Mouse (Mus musculus): ENCODE data around the gene Paqr5. TPM values are rescaled to one million over a fixed set of nuclear protein-coding genes. Genes with fewer than 3 reads are reported as not detected.
A peak's percentile ranks its signal among the peaks of the same experiment; 100 is the strongest.

Paqr5 gene
- polyA plus RNA-seq, 1 experiment, result 12.4 TPM

DNA sequence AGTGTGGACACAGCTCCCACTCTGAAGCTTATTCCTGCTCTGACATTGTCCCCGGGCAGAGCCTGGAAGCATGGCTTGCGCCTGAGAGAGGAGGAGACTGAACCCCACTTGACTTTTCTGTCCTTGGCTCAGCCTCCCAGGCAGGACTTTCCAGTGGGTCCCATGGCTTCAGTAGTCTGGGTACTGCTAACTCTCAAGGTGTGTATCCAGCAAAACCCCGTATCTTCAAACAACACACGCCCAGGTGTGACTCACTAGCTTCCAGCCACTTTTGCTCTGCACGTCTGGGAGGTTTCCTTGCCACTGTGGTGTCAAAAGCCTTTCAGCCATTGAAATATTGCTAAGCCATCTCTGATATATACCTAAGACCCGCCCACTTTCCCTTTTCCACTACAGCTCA is 9.3 kb downstream of the Paqr5 start:
- Histone ChIP-seq H3K4me1 (ENCODE audit: control insufficient read depth, insufficient read depth, low read length) (no peaks in the 10 kb centered on the region), H3K4me3 (replicated peaks; ENCODE audit: extremely low read depth, low read depth, low read length) (no peak overlapping the region)
- WGBS, result 70% methylated on average over 6 of the region's 6 CpGs
- no peak for DNase-seq
- TF ChIP-seq POLR2A (IDR thresholded peaks at IDR 0.05; ENCODE audit: borderline replicate concordance, extremely low read depth, low read depth, low read length) (no peak), CTCF (IDR thresholded peaks at IDR 0.05; ENCODE audit: insufficient read depth, low read length) (no peak)

DNA sequence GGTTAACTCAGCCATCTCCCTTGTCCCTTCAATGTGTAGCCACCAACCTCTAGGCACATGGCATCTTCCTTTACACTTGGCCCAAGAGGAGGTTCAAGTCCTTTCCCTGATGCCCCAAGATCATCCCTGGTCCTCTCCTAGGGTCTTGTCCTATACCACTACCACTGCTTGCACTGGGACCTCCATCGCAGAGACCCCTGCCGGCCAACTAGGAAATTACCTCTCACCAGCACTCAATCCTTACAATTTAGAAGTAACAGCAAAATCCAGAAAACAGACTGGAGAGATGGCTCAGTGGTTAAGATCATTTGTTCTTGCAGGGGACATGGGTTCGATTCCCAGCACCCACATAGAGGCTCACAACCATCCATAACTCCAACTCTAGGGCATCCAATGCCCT is 11.2 kb downstream of the Paqr5 start:
- TF ChIP-seq CTCF (IDR thresholded peaks at IDR 0.05; ENCODE audit: insufficient read depth, low read length) (0 out of 2 replicates have a peak, but pooled peaks have one; percentile 14), POLR2A (IDR thresholded peaks at IDR 0.05; ENCODE audit: borderline replicate concordance, extremely low read depth, low read depth, low read length) (no peak)
- DNase-seq, result no peak

DNA sequence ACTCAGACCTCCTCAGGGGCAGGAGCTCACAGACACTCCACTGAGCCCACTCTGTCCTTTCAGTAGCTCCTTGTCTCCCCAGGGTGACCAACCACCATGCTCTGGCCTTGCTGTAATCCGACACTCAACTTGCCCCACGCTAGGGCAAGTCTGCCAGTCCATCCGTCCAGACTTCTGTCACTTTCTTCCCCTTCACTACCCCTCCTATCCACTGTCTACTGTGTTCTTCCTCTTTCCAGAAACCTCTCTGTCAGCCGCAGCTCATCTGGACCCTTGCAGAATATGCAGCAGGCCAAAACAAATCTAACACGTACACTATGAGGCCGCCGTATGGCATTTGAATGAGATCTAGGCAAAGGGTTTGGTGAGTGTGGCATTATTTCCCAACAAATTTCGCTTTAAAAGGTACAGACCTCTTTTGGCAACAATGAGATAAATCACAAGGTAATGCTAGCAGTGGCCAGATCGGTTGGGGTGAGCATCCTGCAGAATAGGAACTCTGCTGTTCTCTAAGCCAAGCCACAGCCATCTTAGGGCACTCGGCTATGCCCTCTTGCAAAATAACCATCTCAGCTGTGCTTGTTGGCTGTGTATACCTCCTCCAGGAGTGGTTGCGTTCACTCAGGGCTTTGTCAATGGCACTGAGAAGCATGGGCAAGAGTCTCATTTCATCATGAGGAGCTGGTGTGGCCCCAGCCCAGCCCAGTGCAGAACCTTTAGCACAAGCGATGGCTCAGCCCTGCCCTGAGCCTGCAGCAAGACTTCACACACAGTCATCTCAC is 13.1 kb downstream of the Paqr5 start:
- no peak overlapping the region for H3K4me3 ChIP-seq (replicated peaks; ENCODE audit: extremely low read depth, low read depth, low read length)
- no peak for DNase-seq
- H3K4me1 ChIP-seq (ENCODE audit: control insufficient read depth, insufficient read depth, low read length), result no peaks in the 10 kb centered on the region
- no peak for TF ChIP-seq POLR2A (IDR thresholded peaks at IDR 0.05; ENCODE audit: borderline replicate concordance, extremely low read depth, low read depth, low read length)
- 65% methylated on average over 12 of the region's 12 CpGs for WGBS

More for the DNA sequence above, 11.2 kb downstream of the Paqr5 start:
- H3K4me1 ChIP-seq (ENCODE audit: control insufficient read depth, insufficient read depth, low read length), result no peaks in the 10 kb centered on the region
- 56% methylated on average over 3 of the region's 3 CpGs for WGBS
- no peak overlapping the region for H3K4me3 ChIP-seq (replicated peaks; ENCODE audit: extremely low read depth, low read depth, low read length)

DNA sequence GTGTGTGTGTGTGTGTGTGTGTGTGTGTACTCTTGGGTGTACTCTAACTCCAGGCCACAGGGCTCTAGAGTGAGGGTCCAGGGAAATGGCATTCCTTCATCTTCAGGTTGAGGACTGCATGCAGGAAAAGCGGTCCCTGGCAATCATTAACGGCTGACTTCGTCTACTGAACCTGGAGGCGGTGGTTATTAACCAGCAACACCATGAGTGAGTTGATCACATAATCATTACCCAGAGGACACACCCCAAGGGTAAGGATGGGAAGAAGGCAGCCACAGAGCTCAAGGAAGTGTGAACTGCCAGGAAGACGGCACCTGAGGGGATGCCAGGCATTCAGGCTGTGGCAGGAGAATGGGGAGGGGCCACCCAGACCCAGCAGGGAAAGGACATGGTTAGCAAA is 18.3 kb downstream of the Paqr5 start:
- Histone ChIP-seq H3K4me1 (ENCODE audit: control insufficient read depth, insufficient read depth, low read length) (no peaks in the 10 kb centered on the region), H3K4me3 (replicated peaks; ENCODE audit: extremely low read depth, low read depth, low read length) (no peak overlapping the region)
- 75% methylated on average over 5 of the region's 5 CpGs for WGBS
- TF ChIP-seq POLR2A (IDR thresholded peaks at IDR 0.05; ENCODE audit: borderline replicate concordance, extremely low read depth, low read depth, low read length), result no peak
- no peak for TF ChIP-seq CTCF (IDR thresholded peaks at IDR 0.05; ENCODE audit: insufficient read depth, low read length)
- DNase-seq, result no peak

DNA sequence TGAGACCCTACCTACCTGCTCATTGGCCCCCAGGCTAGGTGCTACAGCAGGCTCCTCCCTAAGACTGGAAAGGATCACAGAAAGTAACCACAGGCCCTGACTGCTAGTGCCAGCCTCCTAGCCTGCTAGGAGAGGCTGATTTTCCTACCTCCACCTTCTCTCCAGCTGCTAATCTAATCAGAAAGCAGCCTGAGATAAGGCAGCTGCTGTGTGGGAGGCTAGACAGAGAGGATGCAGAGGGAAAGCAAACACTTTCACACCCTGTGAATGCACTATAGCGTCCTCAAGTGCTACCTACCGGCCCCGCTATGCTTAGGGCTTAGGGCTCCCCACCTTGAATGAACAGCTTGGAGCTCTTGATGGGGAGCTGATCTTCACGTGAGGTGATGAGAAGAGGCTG is 19.6 kb downstream of the Paqr5 start:
- no peak overlapping the region for H3K4me3 ChIP-seq (replicated peaks; ENCODE audit: extremely low read depth, low read depth, low read length)
- no peak for DNase-seq
- TF ChIP-seq CTCF (IDR thresholded peaks at IDR 0.05; ENCODE audit: insufficient read depth, low read length) (no peak), POLR2A (IDR thresholded peaks at IDR 0.05; ENCODE audit: borderline replicate concordance, extremely low read depth, low read depth, low read length) (no peak)
- 53% methylated on average over 4 of the region's 4 CpGs for WGBS
- no peaks in the 10 kb centered on the region for H3K4me1 ChIP-seq (ENCODE audit: control insufficient read depth, insufficient read depth, low read length)

DNA sequence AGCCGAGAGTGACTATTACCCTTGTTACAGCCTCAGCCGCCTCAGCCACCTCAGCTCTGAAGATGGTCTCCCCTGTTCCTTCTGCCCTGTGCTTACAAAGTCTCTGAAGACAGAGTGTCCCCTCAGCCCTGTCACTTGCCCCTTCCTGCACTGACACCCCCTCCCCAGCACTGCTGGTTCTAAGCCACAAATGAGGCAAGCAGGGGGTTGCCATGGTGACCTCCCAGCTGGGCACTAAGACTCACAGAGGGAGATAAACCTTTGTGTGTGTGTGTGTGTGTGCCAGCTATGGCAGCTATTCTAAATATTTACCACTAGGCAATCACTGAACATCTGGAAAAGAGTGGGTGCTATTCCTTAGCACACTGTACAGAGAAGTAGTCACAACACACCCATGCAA is 23.0 kb downstream of the Paqr5 start:
- no peak for DNase-seq
- WGBS, result 65% methylated on average over 2 of the region's 2 CpGs
- TF ChIP-seq CTCF (IDR thresholded peaks at IDR 0.05; ENCODE audit: insufficient read depth, low read length) (no peak), POLR2A (IDR thresholded peaks at IDR 0.05; ENCODE audit: borderline replicate concordance, extremely low read depth, low read depth, low read length) (no peak)
- Histone ChIP-seq H3K4me1 (ENCODE audit: control insufficient read depth, insufficient read depth, low read length) (no peaks in the 10 kb centered on the region), H3K4me3 (replicated peaks; ENCODE audit: extremely low read depth, low read depth, low read length) (no peak overlapping the region)

DNA sequence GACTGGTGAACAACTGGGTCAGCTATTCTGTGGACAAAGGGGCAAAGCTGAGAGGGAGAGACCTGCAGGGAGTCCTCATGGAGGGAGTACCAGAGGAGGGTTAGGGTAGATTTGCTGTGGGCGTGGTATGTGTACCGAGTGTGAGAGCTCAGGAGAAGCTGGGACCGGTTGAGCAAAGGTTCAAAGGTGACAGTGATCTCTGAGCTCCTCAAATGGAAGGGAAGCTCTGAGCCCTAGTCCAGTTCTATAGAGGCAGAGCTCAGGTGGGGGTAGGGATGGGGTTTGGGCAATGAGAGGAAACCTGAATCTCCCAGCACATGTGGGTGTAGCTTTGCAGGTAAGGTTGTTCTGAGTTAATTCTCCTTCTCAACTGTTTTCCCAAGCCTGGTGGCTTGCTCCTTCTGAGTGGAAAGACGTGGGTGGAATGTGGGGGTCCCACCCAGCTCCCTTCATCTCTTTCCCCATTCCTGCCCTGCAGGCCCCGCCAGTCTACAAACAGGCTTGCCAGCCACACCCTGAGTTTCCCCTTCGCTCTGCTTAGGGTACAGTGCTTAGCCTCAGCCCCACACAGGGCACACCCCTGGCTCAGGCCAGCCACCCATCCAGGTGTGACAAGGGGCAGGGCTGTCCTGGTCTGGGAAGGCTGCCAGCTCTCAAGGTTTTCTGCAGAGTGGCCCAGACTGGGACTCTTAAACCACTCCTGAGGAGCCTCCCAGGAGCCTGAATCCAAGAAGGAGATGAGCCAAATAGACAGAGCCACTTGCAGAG is 26.8 kb downstream of the Paqr5 start:
- TF ChIP-seq CTCF (IDR thresholded peaks at IDR 0.05; ENCODE audit: insufficient read depth, low read length) (no peak), POLR2A (IDR thresholded peaks at IDR 0.05; ENCODE audit: borderline replicate concordance, extremely low read depth, low read depth, low read length) (no peak)
- no peaks in the 10 kb centered on the region; the same call in 1 of the 2 replicates for H3K4me1 ChIP-seq (ENCODE audit: control insufficient read depth, insufficient read depth, low read length)
- 70% methylated on average over 6 of the region's 6 CpGs for WGBS
- peak; percentile 53 for DNase-seq
- H3K4me3 ChIP-seq (replicated peaks; ENCODE audit: extremely low read depth, low read depth, low read length), result no peak overlapping the region

DNA sequence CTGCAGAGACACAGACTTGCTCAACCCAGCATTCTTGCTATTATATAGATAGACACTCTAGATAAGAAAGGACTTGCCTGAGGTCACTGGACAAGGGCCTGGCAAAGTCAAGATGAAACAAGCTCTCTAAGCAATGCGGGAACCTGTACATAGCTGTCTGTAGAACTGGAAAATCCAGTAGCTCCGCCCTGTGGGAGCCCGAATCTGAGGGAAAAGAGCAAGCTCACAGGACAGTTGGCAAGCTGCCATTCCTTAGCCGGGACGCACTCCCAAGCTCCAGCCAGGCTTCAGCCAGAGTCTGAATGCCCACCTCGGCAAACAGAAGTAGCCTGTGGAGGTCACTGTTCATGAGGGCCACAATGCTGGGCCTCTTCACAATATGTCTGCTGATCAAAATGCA is 28.8 kb downstream of the Paqr5 start:
- peak; percentile 47 for DNase-seq
- no peak overlapping the region for H3K4me3 ChIP-seq (replicated peaks; ENCODE audit: extremely low read depth, low read depth, low read length)
- 20% methylated on average over 6 of the region's 6 CpGs for WGBS

DNA sequence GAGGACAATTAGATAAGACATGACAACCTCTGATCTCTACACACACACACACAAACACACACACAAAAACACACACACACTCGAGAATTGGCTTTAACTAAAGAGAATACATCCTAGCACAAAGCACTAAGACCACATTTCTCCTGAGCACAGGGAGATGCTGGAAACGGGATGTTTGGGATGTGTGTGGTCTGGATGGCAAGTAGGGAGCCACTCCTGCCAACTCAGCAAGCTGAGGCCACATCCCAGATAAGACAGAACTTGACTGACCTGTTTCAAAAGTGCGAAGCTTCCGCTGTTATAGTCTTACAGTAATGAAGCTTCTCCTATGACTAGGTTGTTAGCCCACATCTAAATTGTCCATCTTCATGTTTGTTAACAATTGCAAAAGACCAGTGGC is 35.5 kb downstream of the Paqr5 start:
- whole genome bisulfite sequencing, result 39% methylated on average over 4 of the region's 4 CpGs
- Histone ChIP-seq H3K4me3 (replicated peaks; ENCODE audit: extremely low read depth, low read depth, low read length) (no peak overlapping the region), H3K4me1 (ENCODE audit: control insufficient read depth, insufficient read depth, low read length) (no peaks in the 10 kb centered on the region)
- TF ChIP-seq POLR2A (IDR thresholded peaks at IDR 0.05; ENCODE audit: borderline replicate concordance, extremely low read depth, low read depth, low read length), result no peak
- no peak for TF ChIP-seq CTCF (IDR thresholded peaks at IDR 0.05; ENCODE audit: insufficient read depth, low read length)
- no peak for DNase-seq

More for the DNA sequence above, 28.8 kb downstream of the Paqr5 start:
- no peaks in the 10 kb centered on the region; the same call in 1 of the 2 replicates for H3K4me1 ChIP-seq (ENCODE audit: control insufficient read depth, insufficient read depth, low read length)
- TF ChIP-seq POLR2A (IDR thresholded peaks at IDR 0.05; ENCODE audit: borderline replicate concordance, extremely low read depth, low read depth, low read length), result no peak
- no peak for TF ChIP-seq CTCF (IDR thresholded peaks at IDR 0.05; ENCODE audit: insufficient read depth, low read length)

All from lung, adult 2 months (tissue).